Mouse (Mus musculus) cerebellum, adult 11-12 months (tissue): ENCODE data around the gene Gm614.

Source experiments
- DNase-seq: peaks from one replicate; pipeline ENCODE4 v3.0.0; 2022

The Gm614 gene

GRCm38 (mm10) chrX:101254740-101255139 lies 9.1 kb downstream of the Gm614 start:
- DNase-seq: peak; percentile 26

GRCm38 (mm10) chrX:101253952-101254729 lies 9.7 kb downstream of the Gm614 start, which contains the start of gene Foxo4:
Foxo4 (plus strand) TSS chrX:101254528.
- DNase-seq: peak; percentile 87

GRCm38 (mm10) chrX:101245011-101245410 lies 18.8 kb downstream of the Gm614 start:
- no peak for DNase-seq

- no peak for DNase-seq
Observed at GRCm38 (mm10) chrX:101222796-101223162, 41.0 kb downstream of the Gm614 start.

GRCm38 (mm10) chrX:101221834-101222795 lies 41.7 kb downstream of the Gm614 start, which contains the start of gene Snx12:
Snx12 (minus strand) TSS chrX:101222563.
- DNase-seq: peak; percentile 93
